Mouse (Mus musculus) lung, postnatal 0 days (tissue): ENCODE data around the gene Serpine2. TPM values are rescaled to one million over a fixed set of nuclear protein-coding genes. Genes with fewer than 3 reads are reported as not detected.

Experiments
- ATAC-seq: fragments of 200-750 bp; cut with Nextera tagmentation; 2 replicates; pipeline ENCODE4 v1.8.0; 2017; ENCODE audit warnings: moderate library complexity
- DNase-seq: peaks from one replicate; pipeline ENCODE4 v3.0.0-alpha.2; 2016; ENCODE audit warnings: low spot score
- H3K27ac ChIP-seq: fragments of 300-500 bp; sonication (generic); 2 replicates; pipeline ENCODE4 v1.5.1; 2014; ENCODE audit warnings: antibody characterized with exemption, mild to moderate bottlenecking, low read length, mixed read lengths
- H3K27me3 ChIP-seq: fragments of 300-500 bp; sonication (generic); replicated peaks from 2 replicates; pipeline ENCODE4 v1.6.1; 2014; ENCODE audit warnings: low read length, mixed read lengths; ENCODE audit not compliant: insufficient read depth
- H3K36me3 ChIP-seq: fragments of 300-500 bp; sonication (generic); 2 replicates; pipeline ENCODE4 v1.6.1; 2014; ENCODE audit warnings: low read length, mixed read lengths; ENCODE audit not compliant: insufficient read depth
- H3K4me1 ChIP-seq: fragments of 300-500 bp; sonication (generic); 2 replicates; pipeline ENCODE4 v1.6.1; 2014; ENCODE audit warnings: antibody characterized with exemption, low read depth, low read length, mixed read lengths; ENCODE audit not compliant: insufficient read depth
- H3K4me2 ChIP-seq: fragments of 300-500 bp; sonication (generic); replicated peaks from 2 replicates; pipeline ENCODE4 v1.6.1; 2014; ENCODE audit warnings: low read depth, mild to moderate bottlenecking, low read length, moderate library complexity, mixed read lengths
- H3K4me3 ChIP-seq: fragments of 300-500 bp; sonication (generic); 2 replicates; pipeline ENCODE4 v1.5.1; 2014; ENCODE audit warnings: low read depth, low read length
- H3K9ac ChIP-seq: fragments of 300-500 bp; sonication (generic); replicated peaks from 2 replicates; pipeline ENCODE4 v1.6.1; 2014; ENCODE audit warnings: low read depth, mild to moderate bottlenecking
- H3K9me3 ChIP-seq: fragments of 300-500 bp; sonication (generic); 2 replicates; pipeline ENCODE4 v1.6.1; 2016; ENCODE audit warnings: low read length, mixed read lengths
- CTCF ChIP-seq: IDR thresholded peaks from 2 replicates; pipeline ENCODE4 v1.5.1; 2016; ENCODE audit warnings: antibody characterized with exemption, mild to moderate bottlenecking
- EP300 ChIP-seq: IDR thresholded peaks from 2 replicates; pipeline ENCODE4 v1.6.1; 2016; ENCODE audit warnings: antibody characterized with exemption, mild to moderate bottlenecking, control low read depth
- WGBS: fragments of 180-500 bp; shearing (Covaris S2); extraction: QIAGEN DNeasy Blood & Tissue Kit; methylation state at CpG from one replicate; pipeline ENCODE4 v1.1.7; 2014; 5-methylcytosine and 5-hydroxymethylcytosine counted together
- polyA plus RNA-seq: library from polyadenylated mRNA; unstranded; fragments of >200 nt; fragmentation: Nextera tagmentation; extraction: Ambion mirVana; gene quantifications from 2 replicates; pipeline ENCODE4 v1.2.1, GENCODE M21; 2015

The Serpine2 gene
- polyA plus RNA-seq, 1 experiment from 2014 or later = 271 TPM

GRCm38 (mm10) chr1:79774164-79774780 is 86.7 kb downstream of the Serpine2 start:
- TF ChIP-seq CTCF (no peak), EP300 (no peak)
- no peaks in the 10 kb centered on the region for H3K27me3 ChIP-seq
- DNase-seq = no peak
- no peaks in the 10 kb centered on the region for H3K4me1 ChIP-seq
- no peaks in the 10 kb centered on the region for H3K9me3 ChIP-seq
- no peak overlapping the region for H3K27ac ChIP-seq
- 67% methylated on average over 4 of the region's 4 CpGs for WGBS
- no peak for ATAC-seq
- H3K4me2 ChIP-seq = no peak overlapping the region
- no peak overlapping the region for H3K4me3 ChIP-seq
- H3K9ac ChIP-seq = no peak overlapping the region
- peaks cover 7% of the 10 kb centered on the region; the same call in 1 of the 2 replicates for H3K36me3 ChIP-seq

- ATAC-seq (no peak), DNase-seq (no peak)
- H3K4me3 ChIP-seq = no peak overlapping the region
- TF ChIP-seq EP300 (no peak), CTCF (no peak)
- H3K27me3 ChIP-seq = no peaks in the 10 kb centered on the region
- H3K4me1 ChIP-seq = no peaks in the 10 kb centered on the region
- H3K27ac ChIP-seq = no peak overlapping the region
- no peaks in the 10 kb centered on the region for H3K9me3 ChIP-seq
- WGBS = 44% methylated on average over 1 of the region's 1 CpGs
- H3K36me3 ChIP-seq = no peaks in the 10 kb centered on the region
- no peak overlapping the region for H3K4me2 ChIP-seq
- H3K9ac ChIP-seq = no peak overlapping the region
Observed at GRCm38 (mm10) chr1:79768231-79768630, 92.7 kb downstream of the Serpine2 start.

GRCm38 (mm10) chr1:79764483-79764882 is 96.5 kb downstream of the Serpine2 start:
- peaks cover 15% of the 10 kb centered on the region for H3K4me1 ChIP-seq
- no peak for DNase-seq
- no peaks in the 10 kb centered on the region for H3K36me3 ChIP-seq
- H3K4me2 ChIP-seq = no peak overlapping the region
- no peak overlapping the region for H3K9ac ChIP-seq
- no peaks in the 10 kb centered on the region for H3K27me3 ChIP-seq
- H3K4me3 ChIP-seq = no peak overlapping the region
- TF ChIP-seq EP300 (no peak), CTCF (no peak)
- H3K9me3 ChIP-seq = no peaks in the 10 kb centered on the region
- H3K27ac ChIP-seq = no peak overlapping the region
- 76% methylated on average over 1 of the region's 1 CpGs for WGBS
- ATAC-seq = no peak

GRCm38 (mm10) chr1:79764031-79764430 is 96.9 kb downstream of the Serpine2 start:
- no peak for DNase-seq
- TF ChIP-seq CTCF = no peak
- TF ChIP-seq EP300 = no peak
- H3K27me3 ChIP-seq = no peaks in the 10 kb centered on the region
- 59% methylated on average over 2 of the region's 2 CpGs for WGBS
- H3K9ac ChIP-seq = no peak overlapping the region
- no peak overlapping the region for H3K4me3 ChIP-seq
- H3K9me3 ChIP-seq = no peaks in the 10 kb centered on the region
- no peaks in the 10 kb centered on the region for H3K36me3 ChIP-seq
- no peak overlapping the region for H3K4me2 ChIP-seq
- H3K4me1 ChIP-seq = peaks cover 15% of the 10 kb centered on the region
- H3K27ac ChIP-seq = no peak overlapping the region
- ATAC-seq = no peak

GRCm38 (mm10) chr1:79762282-79763250 is 98.4 kb downstream of the Serpine2 start:
- H3K4me3 ChIP-seq = no peak overlapping the region
- no peak for DNase-seq

GRCm38 (mm10) chr1:79761917-79762271 is 99.1 kb downstream of the Serpine2 start:
- ATAC-seq (peak; percentile 4; the same call in 1 of the 2 replicates), DNase-seq (no peak)
- no peak overlapping the region for H3K27ac ChIP-seq
- H3K27me3 ChIP-seq = no peaks in the 10 kb centered on the region
- H3K4me2 ChIP-seq = peak overlapping the region; percentile 90
- peak overlapping the region; percentile 89 for H3K4me3 ChIP-seq
- no peak overlapping the region for H3K9ac ChIP-seq
- no peak for TF ChIP-seq CTCF
- no peak for TF ChIP-seq EP300
- peaks cover 15% of the 10 kb centered on the region for H3K4me1 ChIP-seq
- no peaks in the 10 kb centered on the region for H3K36me3 ChIP-seq
- H3K9me3 ChIP-seq = no peaks in the 10 kb centered on the region
- WGBS = 1% methylated on average over 6 of the region's 6 CpGs

More at GRCm38 (mm10) chr1:79762282-79763250, 98.4 kb downstream of the Serpine2 start:
- H3K36me3 ChIP-seq = no peaks in the 10 kb centered on the region
- ATAC-seq = no peak
- H3K4me1 ChIP-seq = peaks cover 15% of the 10 kb centered on the region
- H3K9ac ChIP-seq = no peak overlapping the region
- peak overlapping the region; percentile 90; the same call in 1 of the 2 replicates for H3K4me2 ChIP-seq
- no peak for TF ChIP-seq CTCF
- no peak for TF ChIP-seq EP300
- no peak overlapping the region for H3K27ac ChIP-seq
- no peaks in the 10 kb centered on the region for H3K9me3 ChIP-seq
- H3K27me3 ChIP-seq = no peaks in the 10 kb centered on the region
- 38% methylated on average over 16 of the region's 16 CpGs for WGBS
